Mouse (Mus musculus): ENCODE results near the gene Rusc1. TPM values are rescaled to one million over a fixed set of nuclear protein-coding genes. Genes with fewer than 3 reads are reported as not detected.

Gene Rusc1
- total RNA-seq (2022), result 100 to 1,000 TPM; 170 to 198 (median 187) TPM

GRCm38 (mm10) chr3:89093175-89093574, at the start of gene Rusc1:
Rusc1 (minus strand) TSS chr3:89093311.
- peak; percentile 79 to 94 for DNase-seq (ENCODE audit: low spot score in 2 of 2)

DNA sequence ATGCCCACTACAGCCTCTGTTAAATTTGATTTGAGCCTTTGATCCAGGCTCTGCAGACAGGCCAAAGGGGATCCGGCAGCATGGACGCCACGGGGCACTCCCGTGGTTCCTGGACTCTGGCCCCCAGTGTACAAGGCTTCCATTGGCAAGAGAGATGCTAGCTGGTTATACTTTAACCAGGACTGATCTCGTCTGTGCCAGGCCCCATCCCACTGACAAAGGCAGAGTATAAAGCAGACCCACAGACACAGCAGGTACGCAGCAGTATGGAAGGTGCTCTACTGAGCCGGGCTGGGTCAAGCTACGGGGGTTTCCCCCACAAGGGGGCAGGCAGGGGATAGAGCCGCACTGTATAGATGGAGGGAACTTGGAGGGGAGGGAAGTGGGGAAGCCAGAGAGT, 43.3 kb upstream of the Rusc1 start:
- no peak for DNase-seq (ENCODE audit: low spot score in 2 of 2)

DNA sequence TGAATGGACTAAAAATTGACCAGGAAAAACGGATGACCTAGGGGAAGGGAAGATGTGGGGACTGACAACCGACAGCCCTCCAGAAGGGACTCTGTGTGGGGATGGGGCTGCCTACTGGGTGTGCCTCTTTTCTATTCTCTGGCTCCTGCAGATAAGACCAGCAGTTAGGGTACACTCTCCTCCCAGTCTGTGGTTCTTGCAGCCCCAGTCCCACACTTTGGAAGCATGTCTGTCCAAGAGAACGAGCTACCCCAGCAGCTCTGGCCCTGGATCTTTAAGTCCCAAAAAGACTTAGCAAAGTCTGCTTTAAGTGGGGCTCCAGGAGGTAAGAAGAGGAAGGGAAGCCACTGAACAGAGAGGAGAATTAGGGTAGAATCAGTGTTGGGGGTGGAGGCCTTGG, 42.8 kb upstream of the Rusc1 start, which contains the start of gene Pklr:
Gene Pklr, plus strand, starts transcription at position 185 of the 400 bp plus-strand sequence.
- DNase-seq (ENCODE audit: low spot score in 2 of 2), result no peak

- no peak for DNase-seq (ENCODE audit: low spot score in 2 of 2)
These were observed 40.6 kb upstream of the Rusc1 start for GRCm38 (mm10) chr3:89133752-89134151.

DNA sequence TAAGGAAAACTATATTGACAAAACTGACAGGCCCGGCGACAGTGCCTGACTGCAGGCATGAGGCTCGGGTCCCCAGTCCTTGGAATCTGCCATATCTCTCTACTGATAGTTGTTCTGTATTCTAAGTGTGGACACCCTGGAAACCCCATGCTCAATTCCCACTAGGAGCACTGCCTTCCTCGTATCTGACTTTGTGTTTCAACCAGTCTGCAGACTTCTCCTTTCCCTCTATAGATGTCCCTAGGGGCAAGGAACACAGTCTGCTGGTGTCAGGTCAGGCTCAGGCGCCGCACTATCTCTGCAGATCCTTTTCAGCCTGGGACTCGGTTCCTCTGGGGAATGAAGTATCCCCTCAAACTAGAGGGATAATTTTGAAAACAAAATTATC, 39.9 kb upstream of the Rusc1 start:
- DNase-seq (ENCODE audit: low spot score in 2 of 2), result no peak

GRCm38 (mm10) chr3:89132285-89133062, 39.4 kb upstream of the Rusc1 start:
- peak; percentile 22 to 45 for DNase-seq (ENCODE audit: low spot score in 2 of 2)

DNA sequence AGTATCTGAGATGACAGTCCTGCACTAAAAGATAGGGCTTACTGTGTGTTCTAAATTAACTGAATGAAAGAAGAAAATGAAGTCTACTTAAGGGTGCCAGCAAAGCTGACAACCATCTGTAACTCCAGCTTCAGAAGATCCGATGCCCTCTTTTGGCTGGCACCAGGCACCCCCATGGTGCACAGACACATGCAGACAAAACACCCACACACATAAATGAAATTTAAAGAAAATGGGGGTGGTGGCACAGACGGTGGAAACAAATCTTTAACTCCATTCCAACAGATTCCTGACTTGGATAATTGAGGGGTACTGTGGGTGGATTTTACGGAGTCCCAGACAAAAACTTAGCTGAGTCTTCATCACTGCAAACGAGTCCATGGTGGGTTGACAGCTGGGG, 38.7 kb upstream of the Rusc1 start:
- peak; percentile 7 to 85 for DNase-seq (ENCODE audit: low spot score in 2 of 2)

GRCm38 (mm10) chr3:89129908-89130307, 36.8 kb upstream of the Rusc1 start:
- DNase-seq (ENCODE audit: low spot score in 2 of 2), result no peak

DNA sequence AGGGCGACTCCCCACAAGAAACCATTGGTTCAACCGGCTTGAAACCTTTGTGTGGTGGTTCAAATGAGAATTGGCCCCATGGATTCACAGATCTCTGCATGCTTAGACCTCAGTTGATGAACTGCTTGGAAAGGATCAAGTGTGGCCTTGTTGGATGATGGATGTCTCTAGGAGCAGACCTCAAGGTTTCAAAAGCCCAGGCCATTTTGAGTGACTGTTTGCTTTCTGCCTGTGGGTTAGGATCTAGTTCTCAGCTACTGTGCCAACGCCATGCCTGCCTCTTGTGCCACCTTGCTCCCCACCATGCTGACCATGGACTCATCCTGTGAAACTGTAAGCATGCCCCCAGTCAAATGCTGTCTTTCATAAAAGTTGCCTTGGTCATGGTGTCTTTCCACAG, 32.9 kb upstream of the Rusc1 start:
- no peak for DNase-seq (ENCODE audit: low spot score in 2 of 2)

DNA sequence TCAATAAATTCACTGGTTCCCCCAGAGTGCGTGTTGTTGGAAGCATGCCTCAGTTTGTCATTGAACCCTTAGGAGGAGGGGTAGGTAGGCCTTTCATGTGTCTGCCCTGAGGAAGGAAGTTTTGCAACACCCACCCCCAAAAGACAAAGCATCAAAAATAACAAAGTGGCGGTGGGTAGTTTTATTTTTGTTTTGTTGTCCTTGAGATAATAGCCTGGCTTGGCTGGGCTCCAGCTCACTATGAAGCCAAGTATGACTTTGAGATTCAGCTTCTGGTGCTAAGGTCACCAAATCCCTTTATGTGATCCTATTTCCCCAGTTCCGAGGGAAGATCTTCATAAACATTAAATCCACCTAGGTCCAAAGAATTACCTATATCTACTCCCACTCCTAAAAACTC, 31.1 kb upstream of the Rusc1 start:
- DNase-seq (ENCODE audit: low spot score in 2 of 2), result no peak

DNA sequence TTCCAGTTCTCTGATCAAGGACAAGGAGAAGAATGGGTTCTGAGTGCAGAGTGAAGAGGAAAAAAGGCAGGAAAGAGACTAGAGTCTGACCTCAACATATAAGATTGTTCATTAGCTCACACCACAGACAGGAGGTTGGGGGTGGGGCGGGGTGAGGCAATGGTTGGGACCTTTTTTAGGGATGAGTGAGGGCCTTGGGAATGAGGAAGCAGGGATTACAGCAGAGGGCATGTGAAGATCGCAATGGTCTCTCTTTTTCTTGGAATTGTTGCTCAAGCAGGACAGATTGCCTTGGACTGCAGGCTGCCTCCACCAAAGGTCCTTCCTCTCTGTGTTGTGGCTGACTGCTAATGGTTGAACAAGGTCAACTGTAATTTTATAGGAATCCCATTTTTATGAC, 30.2 kb upstream of the Rusc1 start:
- no peak for DNase-seq (ENCODE audit: low spot score in 2 of 2)

GRCm38 (mm10) chr3:89115522-89115921, 22.4 kb upstream of the Rusc1 start:
- DNase-seq (ENCODE audit: low spot score in 2 of 2), result no peak

DNA sequence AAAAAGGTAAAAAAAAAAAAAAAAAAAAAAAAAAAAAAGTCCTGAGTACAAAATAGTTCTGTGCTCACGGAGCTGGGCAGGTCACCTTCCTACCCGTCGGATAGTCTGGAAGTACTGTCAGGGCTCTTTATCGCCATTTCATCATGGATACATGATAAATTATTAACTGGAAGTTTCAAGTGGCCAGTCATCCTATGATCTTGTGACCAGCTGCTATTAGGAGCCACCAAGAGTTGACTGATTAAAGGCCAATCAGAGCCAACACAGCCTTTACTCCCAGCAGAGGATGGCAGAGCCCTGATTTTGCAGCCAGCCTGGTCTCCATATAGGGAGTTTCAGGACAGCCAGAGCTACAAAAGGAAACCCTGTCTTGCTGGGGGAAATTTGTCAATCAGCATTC, 19.9 kb upstream of the Rusc1 start:
- DNase-seq (ENCODE audit: low spot score in 2 of 2), result no peak

DNA sequence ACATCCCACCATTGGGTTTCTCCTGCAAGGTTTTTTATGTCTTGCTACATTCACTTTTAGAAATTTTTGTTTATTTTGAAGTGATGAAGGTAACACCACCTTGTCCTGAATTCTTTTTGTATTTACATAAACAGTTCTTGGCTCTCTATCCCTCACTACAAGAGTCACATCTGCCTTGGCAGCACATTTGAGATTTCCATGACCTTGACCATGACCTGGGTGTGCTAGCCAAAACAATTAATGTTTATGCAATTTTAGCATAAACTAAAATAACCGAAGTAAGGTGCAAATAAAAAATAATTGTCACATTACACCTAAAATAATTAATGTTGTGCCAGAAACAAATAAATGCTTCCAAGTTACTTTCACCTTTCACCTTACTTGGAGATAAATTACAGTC, 15.0 kb upstream of the Rusc1 start:
- no peak for DNase-seq (ENCODE audit: low spot score in 2 of 2)

DNA sequence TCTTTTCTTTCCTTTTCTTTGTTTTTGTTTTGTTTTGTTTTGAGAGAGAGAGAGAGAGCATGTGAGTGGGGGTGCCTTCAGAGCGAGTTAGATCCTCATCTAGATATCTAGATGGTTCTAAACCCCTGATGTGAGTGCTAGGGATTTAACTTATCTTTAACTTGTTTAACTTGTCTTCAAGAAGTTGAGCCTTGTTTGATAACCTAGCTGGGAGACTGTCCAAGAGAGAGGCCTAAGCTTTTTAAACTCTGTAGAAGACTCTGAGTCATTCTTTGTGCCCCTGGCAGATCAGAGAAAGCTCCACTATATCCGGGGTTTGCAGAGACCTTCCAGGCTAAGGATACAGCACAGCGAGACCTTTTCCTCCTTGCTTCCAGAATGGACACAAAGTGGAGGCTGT, 14.4 kb upstream of the Rusc1 start:
- DNase-seq (ENCODE audit: low spot score in 2 of 2), result no peak

DNA sequence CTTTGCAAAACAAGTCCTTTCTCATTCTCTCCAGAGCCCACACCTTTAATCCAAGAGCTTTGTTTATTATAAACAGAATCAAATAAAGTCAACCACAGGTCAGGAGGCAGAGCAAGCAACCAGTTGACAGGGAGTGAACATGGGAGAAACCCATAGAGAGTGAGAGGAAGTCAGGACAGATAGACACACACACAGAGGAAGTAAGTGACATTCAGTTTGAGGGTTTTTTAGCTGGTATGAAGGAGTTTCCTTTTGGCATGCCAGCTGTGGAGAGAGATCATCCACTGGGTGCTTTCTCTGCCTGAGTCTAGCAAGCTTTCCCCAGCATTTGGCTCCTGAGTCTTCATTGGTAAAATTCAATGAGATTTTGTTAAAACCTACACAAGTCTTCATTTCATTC, 13.8 kb upstream of the Rusc1 start:
- no peak for DNase-seq (ENCODE audit: low spot score in 2 of 2)

- no peak for DNase-seq (ENCODE audit: low spot score in 2 of 2)
These were observed 10.1 kb upstream of the Rusc1 start for GRCm38 (mm10) chr3:89103291-89103595.

GRCm38 (mm10) chr3:89102495-89103290, 9.6 kb upstream of the Rusc1 start:
- no peak for DNase-seq (ENCODE audit: low spot score in 2 of 2)

DNA sequence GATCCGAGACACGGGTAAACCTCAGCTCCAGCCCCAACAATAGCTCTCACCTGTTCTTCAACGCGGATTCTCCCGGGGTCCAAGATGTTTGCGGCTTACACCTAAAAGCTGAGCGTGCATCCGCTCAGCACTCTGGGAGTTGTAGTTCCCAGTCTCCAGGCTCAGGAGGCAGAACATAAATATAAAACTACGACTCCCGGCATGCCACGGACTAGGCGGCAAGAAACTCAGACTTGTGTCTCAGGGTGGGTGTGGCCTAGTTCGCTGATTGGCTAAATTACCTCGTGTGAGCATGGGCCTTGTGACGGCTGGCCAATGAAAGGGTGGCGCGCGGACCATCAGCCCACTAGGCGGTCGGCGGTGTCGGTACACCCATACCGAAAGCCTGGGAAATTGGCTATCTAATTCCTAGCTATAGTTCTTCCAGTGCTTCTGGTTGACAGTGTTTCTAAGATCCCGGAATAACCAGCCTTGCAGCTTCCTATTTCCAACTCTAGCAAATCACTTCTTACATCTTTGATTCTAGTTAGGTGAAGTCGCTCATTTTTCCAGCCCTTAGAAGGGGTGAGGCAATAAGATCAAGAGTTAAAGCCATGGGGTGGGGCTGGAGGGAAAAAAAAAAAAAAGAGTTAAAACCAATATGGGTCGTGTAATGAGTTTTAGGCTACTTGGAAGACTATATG, 8.8 kb upstream of the Rusc1 start, which contains the start of gene Fdps:
Gene Fdps, minus strand, starts transcription at position 148 of the 683 bp plus-strand sequence.
- peak; percentile 85 to 99 for DNase-seq (ENCODE audit: low spot score in 2 of 2)

GRCm38 (mm10) chr3:89101459-89101811, 8.3 kb upstream of the Rusc1 start:
- DNase-seq (ENCODE audit: low spot score in 2 of 2), result no peak

GRCm38 (mm10) chr3:89100811-89101210, 7.7 kb upstream of the Rusc1 start, which contains the start of gene Gm43738:
Gm43738 (minus strand) TSS chr3:89101099.
- no peak for DNase-seq (ENCODE audit: low spot score in 2 of 2)

DNA sequence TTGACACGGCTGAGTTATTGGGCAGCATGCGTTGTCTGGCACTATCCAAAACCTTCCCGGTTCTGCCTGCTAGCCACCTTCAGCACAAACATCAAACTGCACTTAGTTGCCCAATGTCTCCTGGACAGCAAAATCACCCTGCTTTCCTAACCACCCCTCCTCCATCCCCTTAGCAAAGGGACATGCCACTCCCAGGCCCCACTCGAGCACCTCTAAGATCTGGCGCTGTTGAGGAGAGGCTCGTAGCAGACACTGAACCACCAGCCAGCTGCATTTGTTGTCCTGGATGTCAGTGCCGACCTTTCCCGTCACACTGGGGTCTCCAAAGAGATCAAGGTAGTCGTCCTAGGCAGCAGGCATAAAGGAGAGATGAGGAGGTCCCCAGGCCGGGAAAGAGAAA, 910 bp upstream of the Rusc1 start:
- DNase-seq (ENCODE audit: low spot score in 2 of 2), result no peak

Data from left cerebral cortex, adult 8-10 months (tissue).